Mouse (Mus musculus) midbrain, embryonic 10.5 days (tissue): Measurements from ENCODE around the gene Ech1. TPM values are rescaled to one million over a fixed set of nuclear protein-coding genes. Genes with fewer than 3 reads are reported as not detected.

Experiments used
- DNase-seq: peaks from one replicate; pipeline ENCODE4 v3.0.0-alpha.2; 2017; ENCODE audit warnings: low spot score
- H3K27ac ChIP-seq: fragments of 300-500 bp; sonication (generic); replicated peaks from 2 replicates; pipeline ENCODE4 v1.5.1; 2016; ENCODE audit warnings: mild to moderate bottlenecking
- H3K27me3 ChIP-seq: fragments of 300-500 bp; sonication (generic); 2 replicates; pipeline ENCODE4 v1.6.1; 2016; ENCODE audit warnings: low read depth, mild to moderate bottlenecking; ENCODE audit not compliant: poor library complexity, severe bottlenecking
- H3K36me3 ChIP-seq: fragments of 300-500 bp; sonication (generic); 2 replicates; pipeline ENCODE4 v1.6.1; 2016; ENCODE audit warnings: mild to moderate bottlenecking, moderate library complexity
- H3K4me1 ChIP-seq: fragments of 300-500 bp; sonication (generic); 2 replicates; pipeline ENCODE4 v1.6.1; 2016
- H3K4me3 ChIP-seq: fragments of 300-500 bp; sonication (generic); 2 replicates; pipeline ENCODE4 v1.5.1; 2016; ENCODE audit warnings: mild to moderate bottlenecking, moderate library complexity
- H3K9me3 ChIP-seq: fragments of 300-500 bp; sonication (generic); replicated peaks from 2 replicates; pipeline ENCODE4 v1.6.1; 2016; ENCODE audit warnings: mild to moderate bottlenecking
- WGBS: fragments of 180-500 bp; shearing (Covaris S2); methylation state at CpG from one replicate; pipeline ENCODE4 v1.1.7; 2016; 5-methylcytosine and 5-hydroxymethylcytosine counted together
- polyA plus RNA-seq: library from polyadenylated mRNA; unstranded; fragments of >200 nt; fragmentation: Nextera tagmentation; extraction: Ambion mirVana; gene quantifications from 2 replicates; pipeline ENCODE4 v1.2.1, GENCODE M21; 2016

Ech1 gene
- polyA plus RNA-seq, 1 experiment from 2014 or later = 85.1 TPM

GRCm38 (mm10) chr7:28825686-28826401 lies 827 bp downstream of the Ech1 start:
- Histone ChIP-seq H3K4me1 (peaks cover 34% of the 10 kb centered on the region), H3K27me3 (no peaks in the 10 kb centered on the region), H3K4me3 (peak overlapping the region; percentile 52), H3K36me3 (peaks cover 45% of the 10 kb centered on the region), H3K9me3 (peaks cover 7% of the 10 kb centered on the region; the same call in 1 of the 2 replicates), H3K27ac (peak overlapping the region; percentile 85)
- DNase-seq = no peak
- 73% methylated on average over 11 of the region's 11 CpGs for WGBS

GRCm38 (mm10) chr7:28826402-28826772 lies 1.4 kb downstream of the Ech1 start:
- DNase-seq = no peak
- Histone ChIP-seq H3K27me3 (no peaks in the 10 kb centered on the region), H3K36me3 (peaks cover 45% of the 10 kb centered on the region), H3K4me3 (0 out of 2 replicates have a peak overlapping the region, but pooled peaks have one; percentile 52), H3K4me1 (peaks cover 29% of the 10 kb centered on the region), H3K27ac (no peak overlapping the region), H3K9me3 (peaks cover 7% of the 10 kb centered on the region; the same call in 1 of the 2 replicates)
- WGBS = 92% methylated on average over 7 of the region's 7 CpGs

- Histone ChIP-seq H3K27me3 (no peaks in the 10 kb centered on the region), H3K36me3 (peaks cover 43% of the 10 kb centered on the region), H3K9me3 (peaks cover 7% of the 10 kb centered on the region; the same call in 1 of the 2 replicates), H3K27ac (no peak overlapping the region), H3K4me1 (peaks cover 25% of the 10 kb centered on the region), H3K4me3 (no peak overlapping the region)
- WGBS = 87% methylated on average over 3 of the region's 3 CpGs
- DNase-seq = no peak
Measured at GRCm38 (mm10) chr7:28827338-28827737, 2.3 kb downstream of the Ech1 start.

- WGBS = 93% methylated on average over 8 of the region's 8 CpGs
Measured at GRCm38 (mm10) chr7:28829821-28830220, 4.8 kb downstream of the Ech1 start.

GRCm38 (mm10) chr7:28830981-28831380 lies 6.0 kb downstream of the Ech1 start:
- WGBS = 93% methylated on average over 5 of the region's 5 CpGs
- Histone ChIP-seq H3K36me3 (peaks cover 31% of the 10 kb centered on the region), H3K4me1 (peaks cover 3% of the 10 kb centered on the region), H3K4me3 (no peak overlapping the region), H3K27ac (no peak overlapping the region), H3K27me3 (no peaks in the 10 kb centered on the region), H3K9me3 (peaks cover 7% of the 10 kb centered on the region; the same call in 1 of the 2 replicates)
- DNase-seq = no peak

More at GRCm38 (mm10) chr7:28829821-28830220, 4.8 kb downstream of the Ech1 start:
- Histone ChIP-seq H3K27me3 (no peaks in the 10 kb centered on the region), H3K27ac (no peak overlapping the region), H3K4me3 (no peak overlapping the region), H3K4me1 (peaks cover 10% of the 10 kb centered on the region), H3K9me3 (peaks cover 7% of the 10 kb centered on the region; the same call in 1 of the 2 replicates), H3K36me3 (peaks cover 31% of the 10 kb centered on the region)
- DNase-seq = no peak

- Histone ChIP-seq H3K4me3 (no peak overlapping the region), H3K36me3 (peaks cover 31% of the 10 kb centered on the region), H3K27me3 (no peaks in the 10 kb centered on the region), H3K9me3 (peaks cover 7% of the 10 kb centered on the region; the same call in 1 of the 2 replicates), H3K4me1 (no peaks in the 10 kb centered on the region), H3K27ac (no peak overlapping the region)
- 93% methylated on average over 17 of the region's 17 CpGs for WGBS
- no peak for DNase-seq
Measured at GRCm38 (mm10) chr7:28831411-28832125, 6.6 kb downstream of the Ech1 start.

GRCm38 (mm10) chr7:28832137-28832536 lies 7.1 kb downstream of the Ech1 start:
- Histone ChIP-seq H3K4me1 (no peaks in the 10 kb centered on the region), H3K36me3 (peaks cover 31% of the 10 kb centered on the region)
- no peak for DNase-seq

GRCm38 (mm10) chr7:28833723-28834347 lies 8.8 kb downstream of the Ech1 start, which contains the start of gene Lgals4:
Gene Lgals4, plus strand, starts transcription at chr7:28833854.
- DNase-seq = no peak

More at GRCm38 (mm10) chr7:28832137-28832536, 7.1 kb downstream of the Ech1 start:
- H3K27me3 ChIP-seq = no peaks in the 10 kb centered on the region
- H3K4me3 ChIP-seq = no peak overlapping the region
- peaks cover 7% of the 10 kb centered on the region; the same call in 1 of the 2 replicates for H3K9me3 ChIP-seq
- 81% methylated on average over 6 of the region's 6 CpGs for WGBS
- no peak overlapping the region for H3K27ac ChIP-seq

GRCm38 (mm10) chr7:28836936-28837335 lies 11.9 kb downstream of the Ech1 start:
- Histone ChIP-seq H3K9me3 (no peaks in the 10 kb centered on the region), H3K4me1 (no peaks in the 10 kb centered on the region), H3K27me3 (no peaks in the 10 kb centered on the region), H3K36me3 (peaks cover 2% of the 10 kb centered on the region), H3K27ac (no peak overlapping the region), H3K4me3 (no peak overlapping the region)
- no peak for DNase-seq
- WGBS = 88% methylated on average over 5 of the region's 5 CpGs

More at GRCm38 (mm10) chr7:28833723-28834347, 8.8 kb downstream of the Ech1 start, which contains the start of gene Lgals4:
- Histone ChIP-seq H3K4me3 (no peak within 1 kb of the TSS), H3K27ac (no peak within 1 kb of the TSS), H3K27me3 (no peaks in the 10 kb centered on the region), H3K4me1 (no peaks in the 10 kb centered on the region), H3K36me3 (peaks cover 28% of the 10 kb centered on the region), H3K9me3 (peaks cover 7% of the 10 kb centered on the region; the same call in 1 of the 2 replicates)
- 90% methylated on average over 6 of the region's 6 CpGs for WGBS

- H3K27me3 ChIP-seq = no peaks in the 10 kb centered on the region
- no peaks in the 10 kb centered on the region for H3K9me3 ChIP-seq
- H3K4me1 ChIP-seq = no peaks in the 10 kb centered on the region
- H3K36me3 ChIP-seq = no peaks in the 10 kb centered on the region
- H3K27ac ChIP-seq = no peak overlapping the region
- no peak overlapping the region for H3K4me3 ChIP-seq
- DNase-seq = no peak
- 82% methylated on average over 9 of the region's 9 CpGs for WGBS
Measured at GRCm38 (mm10) chr7:28838331-28838730, 13.3 kb downstream of the Ech1 start.

GRCm38 (mm10) chr7:28847273-28847672 lies 22.3 kb downstream of the Ech1 start:
- no peak overlapping the region for H3K27ac ChIP-seq
- 91% methylated on average over 1 of the region's 1 CpGs for WGBS
- H3K4me3 ChIP-seq = no peak overlapping the region
- DNase-seq = no peak
- no peaks in the 10 kb centered on the region for H3K27me3 ChIP-seq
- no peaks in the 10 kb centered on the region for H3K4me1 ChIP-seq
- H3K9me3 ChIP-seq = 0 out of 2 replicates have a peak, but pooled peaks cover 4% of the 10 kb centered on the region
- H3K36me3 ChIP-seq = no peaks in the 10 kb centered on the region

- Histone ChIP-seq H3K27ac (no peak overlapping the region), H3K36me3 (no peaks in the 10 kb centered on the region), H3K9me3 (0 out of 2 replicates have a peak, but pooled peaks cover 4% of the 10 kb centered on the region), H3K4me1 (no peaks in the 10 kb centered on the region), H3K4me3 (no peak overlapping the region), H3K27me3 (no peaks in the 10 kb centered on the region)
- no peak for DNase-seq
- whole genome bisulfite sequencing = 50% methylated on average over 1 of the region's 1 CpGs
Measured at GRCm38 (mm10) chr7:28849700-28850236, 24.8 kb downstream of the Ech1 start.
